Mouse (Mus musculus) lung, postnatal 25 days (tissue): ENCODE data around the gene Hnrnpa2b1.
"Not testable (repeated sequence)": the region's sequence is repeated elsewhere in the genome, so short reads cannot be mapped to it uniquely, and the experiment has no call there.

Experiments used
- DNase-seq: peaks from one replicate; pipeline ENCODE4 v3.0.0; 2022; ENCODE audit warnings: low spot score

The Hnrnpa2b1 gene

DNA sequence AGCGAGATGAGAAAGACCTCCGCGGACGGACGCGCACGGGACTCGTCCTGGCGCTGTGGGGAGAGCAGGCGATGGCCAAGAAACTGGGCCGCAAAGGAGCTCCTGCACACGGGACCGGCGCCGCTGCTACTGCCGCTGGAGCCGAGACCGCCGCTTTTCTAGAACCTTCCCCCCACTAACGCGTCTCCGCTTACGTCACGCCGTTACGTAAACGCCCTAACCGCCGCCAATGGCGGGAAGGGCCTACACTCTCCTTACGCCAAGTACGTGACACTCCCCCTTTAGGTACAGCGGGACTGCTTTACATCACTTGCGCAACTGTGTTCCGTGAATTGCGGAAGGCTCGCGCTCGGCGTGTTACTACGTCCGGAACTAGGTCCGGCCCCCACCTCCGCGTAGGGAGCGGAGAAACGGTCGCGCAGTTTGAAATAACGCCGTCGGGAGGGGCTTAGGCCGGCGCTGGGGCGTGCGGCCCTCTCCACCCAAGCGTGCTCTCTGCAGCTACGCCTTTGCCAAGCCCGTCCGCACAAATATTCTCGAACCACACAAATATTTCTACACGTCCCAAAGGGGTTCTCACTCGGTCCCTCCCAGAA lies at the start of gene Hnrnpa2b1:
Hnrnpa2b1 (minus strand) TSS at position 180 of the 596 bp plus-strand sequence.
- peak; percentile 98 for DNase-seq

DNA sequence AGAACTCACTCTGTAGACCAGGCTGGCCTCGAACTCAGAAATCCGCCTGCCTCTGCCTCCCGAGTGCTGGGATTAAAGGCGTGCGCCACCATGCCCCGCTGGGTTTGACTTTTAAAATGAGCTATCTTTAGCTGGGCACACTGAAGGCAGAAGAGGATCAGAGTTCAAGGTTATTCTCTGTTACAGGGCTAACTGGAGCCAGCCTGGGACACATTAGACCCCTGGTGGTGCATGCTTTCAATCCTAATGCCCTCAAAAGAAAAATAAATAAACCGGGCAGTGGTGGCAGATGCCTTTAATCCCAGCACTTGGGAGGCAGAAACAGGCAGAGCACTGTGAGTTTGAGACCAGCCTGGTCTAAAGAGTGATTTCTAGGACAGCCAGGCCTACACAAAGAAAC lies 45.2 kb upstream of the Hnrnpa2b1 start:
- no peak for DNase-seq

DNA sequence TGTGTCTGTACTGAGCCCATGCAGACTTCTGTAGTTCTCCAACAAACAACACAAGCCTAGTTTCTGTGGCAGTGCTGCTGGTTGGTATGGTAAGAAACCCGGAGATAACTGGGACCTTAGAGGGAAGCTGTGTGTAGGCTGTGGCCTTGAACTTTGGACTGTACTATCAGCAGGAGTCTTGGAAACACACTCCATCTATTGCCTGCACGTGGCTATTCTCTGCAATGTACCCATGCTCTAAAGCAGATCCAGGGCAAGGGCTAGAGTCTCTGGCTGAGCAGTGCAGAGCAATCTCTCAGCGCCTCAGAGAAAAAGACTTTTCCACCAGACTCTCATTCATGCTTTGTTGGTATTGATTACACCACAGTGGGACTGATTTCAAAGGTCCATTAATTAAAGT lies 44.1 kb upstream of the Hnrnpa2b1 start:
- DNase-seq: no peak

DNA sequence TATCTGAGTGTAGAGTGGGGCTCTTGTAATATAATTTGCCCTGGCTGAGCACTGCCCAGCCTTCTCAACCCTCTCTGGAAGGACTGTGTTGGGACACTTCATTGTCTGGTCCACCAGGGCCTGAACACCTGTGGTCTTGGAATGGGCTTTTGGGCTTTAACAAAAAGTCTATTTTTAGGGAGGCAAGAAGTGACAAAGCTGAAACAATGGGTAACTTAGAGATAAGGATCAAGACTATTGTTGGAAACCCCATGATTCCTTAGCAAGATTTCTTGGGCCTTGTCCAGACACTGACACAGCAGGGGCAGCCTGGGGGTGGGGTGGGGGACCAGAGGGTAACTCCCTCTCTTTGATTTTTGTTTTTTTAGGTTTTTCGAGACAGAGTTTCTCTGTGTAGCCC lies 41.3 kb upstream of the Hnrnpa2b1 start:
- DNase-seq: no peak

DNA sequence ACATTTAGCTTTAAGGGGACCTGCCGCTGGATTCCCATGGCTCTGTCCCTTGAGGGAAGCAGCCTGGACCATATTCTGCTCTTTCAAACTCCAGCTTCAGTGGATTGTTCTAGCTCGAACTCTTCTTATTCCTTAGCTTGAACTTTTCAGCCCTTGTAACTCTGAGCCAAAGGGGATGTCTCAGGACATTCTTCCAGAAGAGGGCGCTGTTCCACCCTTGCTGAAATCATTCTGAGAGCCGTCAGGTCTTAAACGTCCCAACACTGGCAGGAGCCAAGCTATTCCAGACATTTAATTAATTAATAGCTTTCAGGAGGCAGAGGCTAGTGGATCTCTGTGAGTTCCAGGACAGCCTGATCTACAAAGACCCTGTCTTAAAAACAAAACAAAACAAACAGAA lies 40.4 kb upstream of the Hnrnpa2b1 start:
- peak; percentile 53 for DNase-seq

DNA sequence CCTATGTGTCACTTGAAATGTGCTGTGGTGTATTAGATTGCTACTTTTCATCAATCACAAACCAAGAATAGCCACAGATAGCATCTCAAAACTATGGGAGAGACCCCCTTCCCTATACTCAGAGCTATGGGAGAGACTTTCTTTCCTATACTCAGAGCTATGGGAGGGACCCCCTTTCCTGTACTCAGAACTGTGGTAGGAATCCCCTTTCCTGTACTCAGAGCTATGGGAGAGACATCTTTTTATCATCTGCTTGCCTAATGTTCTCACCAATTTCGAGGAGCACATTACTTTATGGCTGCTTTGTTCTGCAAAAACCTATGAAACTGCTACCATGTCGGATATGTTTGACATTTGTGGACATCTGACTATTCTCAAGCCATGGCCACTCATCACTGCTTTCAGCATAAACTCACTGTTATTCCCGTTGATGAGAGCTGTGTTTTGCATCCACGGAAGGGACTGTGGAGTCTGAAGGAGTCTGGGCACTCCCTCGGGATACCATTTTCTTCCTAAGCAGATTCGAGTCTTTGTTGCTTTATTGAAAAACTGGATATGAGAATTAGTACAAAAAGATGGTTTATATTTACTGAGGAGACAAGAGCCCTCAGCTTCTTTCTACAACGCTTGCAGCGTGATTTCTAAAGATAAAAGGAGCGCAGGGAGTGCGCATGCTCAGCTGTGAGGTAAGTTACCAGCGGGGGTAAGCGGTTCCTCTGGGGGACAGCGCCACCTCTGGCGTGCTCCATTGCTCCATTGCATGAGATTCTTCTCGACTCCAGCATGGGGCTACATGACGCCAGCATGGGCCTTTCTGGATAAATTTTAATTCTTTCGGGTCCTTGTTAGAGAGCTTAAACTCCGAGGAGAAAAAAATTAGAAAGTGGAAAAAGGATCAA lies 39.3 kb upstream of the Hnrnpa2b1 start:
- DNase-seq: peak; percentile 69

DNA sequence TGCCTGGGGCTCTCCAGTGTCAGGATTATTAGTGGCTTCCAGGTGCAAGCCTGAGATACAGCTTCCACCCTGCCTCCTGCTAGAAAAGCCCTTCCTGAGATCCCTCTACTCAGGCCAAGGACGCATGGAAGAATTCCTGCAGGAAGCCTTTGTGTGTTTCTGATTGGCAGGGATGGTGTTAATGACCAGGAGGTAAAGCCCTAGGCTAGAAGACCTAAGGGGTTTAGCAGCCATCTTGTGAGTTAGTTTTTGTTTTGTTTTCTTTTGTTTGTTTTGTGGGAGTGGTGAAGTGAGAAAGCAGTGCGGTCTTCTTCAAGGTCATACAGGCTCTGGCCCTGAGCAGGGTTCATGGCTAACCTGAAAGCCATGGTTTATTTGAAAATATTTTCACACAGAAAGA lies 37.9 kb upstream of the Hnrnpa2b1 start:
- DNase-seq: no peak

DNA sequence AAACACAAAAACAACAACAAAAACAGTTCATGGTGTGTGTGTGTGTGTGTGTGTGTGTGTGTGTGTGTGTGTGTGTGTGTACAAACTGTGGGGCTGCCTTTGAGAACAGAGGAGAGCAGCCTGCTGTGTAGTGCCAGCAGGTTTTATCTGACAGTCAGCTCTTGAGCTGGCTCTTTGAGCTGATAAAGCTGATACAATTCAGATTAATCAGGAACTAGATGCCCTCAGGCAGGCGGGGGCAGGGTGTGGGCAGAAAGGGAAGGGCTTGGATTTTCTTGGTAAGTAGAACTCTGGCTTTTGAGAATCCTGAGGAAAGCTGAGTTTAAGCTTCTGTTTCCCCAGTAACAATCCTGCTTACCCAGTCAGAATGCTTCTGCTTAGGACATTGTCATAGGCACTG lies 36.0 kb upstream of the Hnrnpa2b1 start:
- DNase-seq: no peak

DNA sequence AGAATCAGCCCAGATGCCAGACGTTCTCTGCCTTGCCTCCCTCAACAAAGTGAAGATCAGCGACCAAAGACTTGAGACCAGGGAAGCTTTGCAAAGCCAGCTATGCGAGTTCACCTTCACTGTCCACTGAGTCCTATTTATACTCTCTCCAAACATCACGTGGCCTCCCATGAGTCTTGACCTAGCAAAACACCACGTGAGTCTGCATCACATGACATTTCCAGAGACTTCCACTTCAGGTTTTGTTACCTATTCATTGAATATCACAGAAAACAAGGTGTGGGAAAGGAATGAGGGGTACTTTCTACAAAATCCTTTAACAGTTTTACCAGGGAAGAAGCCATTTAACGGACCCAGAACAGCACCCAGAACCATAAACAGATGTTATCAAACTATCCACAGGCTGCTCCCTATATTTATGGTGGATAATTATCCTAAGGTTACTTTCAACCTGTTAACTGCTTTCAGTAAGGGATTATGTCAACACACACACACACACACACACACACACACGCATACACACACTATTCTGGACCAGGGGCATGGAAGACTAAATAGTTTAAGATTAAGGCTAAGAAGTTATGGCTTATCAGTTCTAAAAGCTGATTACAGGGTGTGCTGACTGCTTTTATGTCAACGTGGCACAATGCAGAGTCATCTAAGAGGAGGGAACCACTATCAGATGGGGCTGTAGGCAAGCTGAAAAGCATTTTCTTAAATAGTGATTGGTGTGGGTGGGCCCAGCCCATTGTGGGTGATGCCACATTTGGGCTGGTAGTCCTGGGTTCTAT lies 27.8 kb upstream of the Hnrnpa2b1 start:
- DNase-seq: no peak

DNA sequence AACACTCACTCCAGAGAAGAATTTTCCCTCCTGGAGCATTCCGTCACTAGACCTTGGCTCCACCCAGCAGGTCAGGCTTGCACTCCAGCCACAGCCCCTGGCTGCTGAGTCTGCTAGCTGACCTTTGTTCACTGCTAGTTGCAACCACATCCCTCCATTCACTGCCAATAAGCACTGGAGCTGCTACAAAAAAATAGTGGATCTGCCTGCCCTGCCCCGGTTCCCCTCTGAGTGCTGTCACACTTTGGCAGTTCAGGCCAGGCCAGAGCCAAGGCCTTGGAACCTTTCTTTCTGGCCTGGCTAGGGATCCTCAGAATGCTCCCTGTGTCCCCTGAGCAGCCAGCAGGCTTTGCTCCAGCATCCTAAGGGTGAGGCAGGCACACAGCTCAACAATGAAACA lies 20.1 kb upstream of the Hnrnpa2b1 start:
- DNase-seq: no peak

DNA sequence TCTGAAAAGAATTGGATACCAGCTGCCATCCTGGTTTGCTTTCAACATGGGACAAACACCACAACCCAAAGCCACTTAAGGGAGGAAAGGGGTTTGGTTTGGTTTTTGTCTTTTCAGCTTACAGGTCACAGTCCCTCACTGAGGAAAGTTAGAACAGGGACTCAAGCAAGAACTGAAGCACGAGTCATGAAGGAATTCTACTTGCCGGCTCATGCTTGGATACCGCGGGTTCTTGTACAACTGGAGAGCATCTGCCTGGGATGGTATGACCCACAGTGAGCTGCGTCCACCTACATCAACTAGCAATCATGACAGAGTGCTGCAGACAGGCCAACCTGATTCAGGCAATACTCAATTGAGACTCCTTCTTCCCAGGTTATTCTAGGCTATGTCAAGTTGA lies 17.0 kb upstream of the Hnrnpa2b1 start:
- no peak for DNase-seq

DNA sequence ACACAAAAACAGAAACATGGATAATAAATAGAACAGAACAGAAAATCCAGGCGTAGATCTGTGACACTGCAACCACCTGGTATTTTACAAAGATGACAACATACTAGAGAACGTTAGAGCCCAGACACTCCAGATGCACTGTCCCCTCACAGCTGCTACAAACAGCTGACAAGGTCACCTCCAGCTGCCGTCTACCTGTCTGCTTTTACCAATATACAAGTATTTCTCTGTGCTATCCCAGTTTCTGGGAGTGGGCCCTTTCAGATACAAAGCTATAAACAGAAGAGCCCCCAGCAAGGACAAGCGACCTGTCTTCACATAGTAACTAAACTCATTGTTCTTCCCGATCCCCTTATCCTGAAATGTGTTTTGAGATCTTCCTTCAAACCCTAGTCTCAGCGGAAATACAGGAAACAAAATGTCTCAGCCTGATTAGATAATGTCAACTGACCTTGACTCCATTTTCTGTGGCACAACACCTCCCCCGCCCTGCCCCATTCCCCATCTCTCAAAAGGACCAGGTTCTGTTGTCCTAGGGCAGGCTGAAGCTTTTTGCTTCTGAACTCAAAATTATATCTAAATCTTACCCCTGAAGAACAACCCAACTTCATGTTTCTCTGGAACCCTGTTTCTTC lies 16.5 kb upstream of the Hnrnpa2b1 start:
- DNase-seq: no peak

DNA sequence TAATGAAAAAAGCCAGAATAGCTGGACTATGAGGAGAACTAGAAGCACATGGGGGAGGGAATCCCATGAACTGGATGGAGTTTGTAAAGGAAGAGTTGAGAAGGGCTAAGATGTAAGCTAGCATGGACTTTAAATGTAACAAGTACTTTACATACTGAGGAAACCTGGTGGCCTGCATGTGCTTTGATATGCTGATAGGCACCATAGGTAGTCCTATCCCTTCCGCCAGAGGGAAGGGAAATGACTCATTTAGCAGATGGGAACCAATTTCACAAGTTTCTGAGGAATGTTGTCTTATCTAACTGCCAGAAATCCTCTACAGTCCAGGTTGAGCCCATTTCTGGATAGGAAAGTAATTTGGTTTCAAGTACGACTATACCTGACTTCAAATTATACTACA lies 16.0 kb upstream of the Hnrnpa2b1 start:
- no peak for DNase-seq

DNA sequence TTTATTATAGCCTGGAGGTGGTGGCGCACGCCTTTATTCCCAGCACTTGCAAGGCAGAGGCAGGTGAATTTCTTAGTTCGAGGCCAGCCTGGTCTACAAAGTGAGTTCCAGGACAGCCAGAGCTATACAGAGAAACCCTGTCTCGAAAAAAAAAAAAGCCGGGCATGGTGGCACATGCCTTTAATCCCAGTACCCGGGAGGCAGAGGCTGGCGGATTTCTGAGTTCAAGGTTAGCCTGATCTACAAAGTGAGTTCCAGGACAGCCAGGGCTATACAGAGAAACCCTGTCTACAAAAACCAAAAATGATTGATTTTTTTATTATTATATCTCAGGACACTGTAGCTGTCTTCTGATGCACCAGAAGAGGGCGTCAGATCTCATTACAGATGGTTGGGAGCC lies 14.9 kb upstream of the Hnrnpa2b1 start:
- not testable (repeated sequence) for DNase-seq

DNA sequence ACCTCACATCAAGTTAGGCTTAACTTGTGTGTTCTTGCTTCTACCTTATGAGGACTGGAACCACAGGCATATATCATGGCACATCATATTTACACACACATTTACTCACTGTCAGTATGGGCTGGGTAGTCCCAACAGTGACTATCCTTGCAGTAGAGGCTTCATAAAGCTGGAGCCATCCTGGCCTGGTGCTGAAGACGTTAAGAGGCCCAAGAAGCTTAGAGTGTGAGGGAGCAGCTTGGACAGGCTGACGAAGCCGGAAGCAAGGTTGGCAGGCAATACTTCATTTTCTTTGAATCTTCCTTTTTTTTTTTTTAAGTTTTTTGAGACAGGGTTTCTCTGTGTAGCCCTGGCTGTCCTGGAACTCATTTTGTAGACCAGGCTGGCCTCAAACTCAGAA lies 14.2 kb upstream of the Hnrnpa2b1 start:
- DNase-seq: no peak

DNA sequence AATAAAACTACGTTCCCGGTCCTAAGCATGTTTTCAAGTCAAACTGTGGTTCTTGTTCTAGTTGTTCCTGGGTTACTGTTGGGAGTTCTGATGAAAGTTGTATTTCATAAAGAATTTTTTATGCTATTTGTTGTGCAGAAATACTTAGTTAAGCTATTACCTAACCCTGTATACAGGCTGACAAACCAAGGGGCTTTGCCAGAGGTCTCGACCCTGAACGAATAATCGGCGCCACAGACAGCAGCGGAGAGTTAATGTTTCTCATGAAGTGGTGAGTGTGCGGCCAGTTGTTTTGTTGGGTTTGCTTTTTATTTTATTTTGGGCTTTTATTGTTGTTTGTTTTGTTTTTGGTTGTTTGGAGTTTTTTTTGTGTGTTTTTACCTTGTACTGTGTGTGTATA lies 11.9 kb upstream of the Hnrnpa2b1 start:
- DNase-seq: no peak

DNA sequence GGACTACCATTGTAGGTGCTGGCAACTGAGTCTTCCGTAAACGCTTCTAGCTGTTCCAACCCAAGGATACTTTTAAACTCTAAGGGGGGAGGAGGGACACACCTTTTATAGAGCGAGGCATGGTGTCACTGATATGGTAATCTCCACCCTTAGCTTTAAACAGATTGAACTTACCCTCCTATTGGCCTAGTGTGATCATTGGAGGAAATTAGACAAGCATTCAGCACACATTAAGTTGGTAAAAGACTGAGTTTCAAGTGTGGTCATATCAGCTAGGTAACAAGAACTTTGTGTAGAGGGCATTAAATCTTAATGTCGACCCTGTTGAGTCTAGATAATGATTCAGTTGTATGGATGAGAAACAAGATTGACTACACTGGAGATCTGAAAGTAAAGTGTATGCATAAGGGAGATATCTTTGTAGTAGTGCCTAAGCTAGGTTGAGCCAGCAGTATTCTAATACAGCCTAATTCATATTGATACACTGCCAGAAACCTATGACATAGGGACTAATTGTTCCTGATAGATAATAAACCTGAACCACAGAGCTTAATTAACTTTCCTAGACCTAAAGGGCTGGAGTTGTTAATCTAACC lies 9.5 kb upstream of the Hnrnpa2b1 start:
- no peak for DNase-seq

DNA sequence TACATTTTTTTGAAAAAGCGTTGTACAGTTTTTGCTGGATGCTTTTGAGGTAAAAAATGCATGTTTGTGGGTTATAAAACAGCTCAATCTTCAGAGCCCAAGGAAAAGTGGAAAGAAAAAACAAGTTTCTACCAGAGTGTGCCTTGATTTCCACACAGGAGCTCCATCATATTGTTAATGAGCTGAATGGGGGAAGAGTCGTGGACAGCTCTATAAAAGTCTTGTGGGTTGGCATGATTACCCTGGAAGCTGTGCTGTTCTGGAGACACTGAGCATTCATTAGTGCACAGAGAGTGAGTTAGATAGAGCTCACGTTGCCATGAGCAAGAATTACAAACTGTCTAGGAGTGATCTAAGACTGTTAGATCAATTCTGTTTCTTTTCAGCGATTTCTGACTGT lies 2.5 kb upstream of the Hnrnpa2b1 start:
- no peak for DNase-seq

DNA sequence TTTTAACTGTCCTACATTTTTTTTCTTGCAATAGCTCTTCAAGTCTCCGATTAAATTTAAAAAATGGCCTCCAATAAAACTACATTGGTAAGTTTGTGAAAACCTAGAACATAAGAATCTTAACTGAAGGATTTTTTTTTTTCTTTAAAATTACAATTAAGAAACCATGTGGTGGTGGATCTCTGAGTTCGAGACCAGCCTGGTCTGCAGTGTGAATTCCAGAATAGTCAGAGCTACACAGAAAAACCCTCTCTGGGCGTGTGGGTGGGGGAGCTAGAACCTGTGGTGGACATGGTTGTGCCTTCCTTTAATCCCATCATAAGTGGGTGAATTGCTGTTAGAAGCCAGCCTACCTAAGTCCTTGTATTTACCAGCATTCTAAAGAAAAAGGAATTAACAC lies 2.1 kb upstream of the Hnrnpa2b1 start:
- DNase-seq: no peak

DNA sequence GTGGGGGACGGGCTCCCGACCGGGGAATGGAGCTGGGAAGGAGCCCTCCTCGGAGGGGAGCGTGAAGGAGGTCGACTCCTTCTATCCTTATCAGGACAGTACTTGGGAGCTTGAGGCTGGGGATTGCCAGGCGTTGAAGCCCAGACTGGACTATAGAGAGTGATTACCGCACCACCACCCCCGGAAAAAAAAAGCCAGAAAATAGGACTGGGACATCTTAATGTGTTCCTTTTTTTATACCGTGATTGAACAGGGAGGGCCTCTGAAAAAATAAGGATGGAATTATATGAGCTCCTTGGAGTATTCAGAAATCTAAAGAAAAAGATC lies 1.4 kb upstream of the Hnrnpa2b1 start:
- no peak for DNase-seq

DNA sequence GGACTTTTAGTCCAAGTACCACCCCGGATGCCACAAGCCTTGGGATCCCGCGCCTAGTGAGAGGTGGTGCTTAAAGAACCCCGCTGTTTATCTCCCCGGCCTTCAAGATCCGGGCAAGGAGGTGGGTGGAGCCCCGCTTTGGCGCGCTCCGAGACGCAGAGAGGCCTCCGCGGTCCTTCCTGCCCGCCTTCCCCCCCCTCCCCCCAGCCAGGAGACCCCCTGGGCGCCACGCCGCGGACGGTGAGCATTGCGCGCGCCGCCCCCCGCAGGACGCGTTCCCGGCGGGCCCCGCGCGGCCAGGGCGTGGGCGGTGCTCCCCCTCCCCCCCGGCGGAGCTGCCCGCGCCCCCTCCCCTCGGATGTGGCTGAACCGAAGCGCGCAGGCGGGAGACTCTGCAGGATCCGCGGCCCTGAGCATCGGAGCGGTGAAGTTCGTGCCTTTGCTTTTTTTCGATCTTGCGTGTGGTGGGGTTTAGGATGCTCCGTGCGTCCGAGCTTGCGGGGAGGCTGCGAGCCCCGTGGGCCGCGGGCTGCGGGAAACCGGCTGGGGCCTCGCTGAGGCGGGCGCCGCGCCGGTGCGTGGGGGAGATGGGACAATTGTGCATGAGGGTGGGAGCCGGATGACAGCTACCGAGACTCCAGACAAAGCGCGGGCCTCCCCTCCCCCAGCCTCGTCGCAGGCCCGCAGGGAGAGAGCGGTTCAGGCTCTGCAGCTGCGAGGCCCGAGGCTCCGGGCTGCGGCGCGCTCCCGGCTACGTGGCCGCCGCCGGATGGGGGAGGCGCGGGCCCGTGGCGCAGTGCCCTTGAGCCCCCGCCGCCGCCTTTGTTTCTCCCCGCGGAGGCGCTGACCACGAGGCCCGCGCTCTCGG lies 851 bp upstream of the Hnrnpa2b1 start, which contains the start of gene Cbx3:
Cbx3 (plus strand) TSS at position 50 of the 868 bp plus-strand sequence.
- peak; percentile 87 for DNase-seq
